Mouse (Mus musculus): ENCODE data around the gene Nudt21.

- TF ChIP-seq POLR2A (IDR thresholded peaks at IDR 0.05; ENCODE audit: control insufficient read depth, low read depth, low read length) = no peak
- no peak for TF ChIP-seq CTCF (IDR thresholded peaks at IDR 0.05; ENCODE audit: control insufficient read depth, insufficient read depth, insufficient replicate concordance, low read depth, low read length)
These were observed 63.7 kb downstream of the Nudt21 start for GRCm38 (mm10) chr8:93972971-93973734.
